Mouse (Mus musculus): ENCODE measurements around the gene Cbfa2t3. TPM values are rescaled to one million over a fixed set of nuclear protein-coding genes. Genes with fewer than 3 reads are reported as not detected.

Cbfa2t3 gene
- total and polyA plus RNA-seq, 3 experiments: 10.5 to 102 TPM; not detected in 1

- Histone ChIP-seq H3K79me2 (ENCODE audit: control insufficient read depth, insufficient read depth, low read length, poor library complexity) (peaks cover 88% of the 10 kb centered on the region), H3K27me3 (ENCODE audit: control insufficient read depth in 1 of 2, insufficient read depth in 2 of 2, low read length in 2 of 2) (no peaks in the 10 kb centered on the region), H3K36me3 (ENCODE audit: control insufficient read depth in 1 of 2, insufficient read depth in 2 of 2, low read length in 2 of 2) (peaks cover 31 to 81% of the 10 kb centered on the region in 2 experiments), H3K4me3 (ENCODE audit: control insufficient read depth in 1 of 2, insufficient read depth in 1 of 2, low read depth in 2 of 2, low read length in 2 of 2) (no peak overlapping the region), H3K4me1 (ENCODE audit: control insufficient read depth in 1 of 2, insufficient read depth in 2 of 2, low read length in 2 of 2) (peaks cover 16 to 76% of the 10 kb centered on the region in 2 experiments), H3K9ac (ENCODE audit: control insufficient read depth, low read depth, low read length, poor library complexity, severe bottlenecking) (no peak overlapping the region), H3K9me3 (replicated peaks; ENCODE audit: insufficient read depth, low read length) (no peaks in the 10 kb centered on the region), H3K27ac (ENCODE audit: control insufficient read depth, low read depth, low read length) (no peak overlapping the region)
- TF ChIP-seq POLR2AphosphoS5 (IDR thresholded peaks at IDR 0.05; ENCODE audit: borderline replicate concordance, low read depth, low read length) (0 out of 2 replicates have a peak, but pooled peaks have one; percentile 19), JUND (IDR thresholded peaks at IDR 0.05; ENCODE audit: low read depth, low read length) (no peak)
- DNase-seq (ENCODE audit: low read depth, low spot score): no peak
Measured at GRCm38 (mm10) chr8:122686879-122687278, 12.0 kb downstream of the Cbfa2t3 start.

GRCm38 (mm10) chr8:122685097-122685861, 13.6 kb downstream of the Cbfa2t3 start:
- TF ChIP-seq TBP (IDR thresholded peaks at IDR 0.05; ENCODE audit: low read depth, low read length): 0 out of 2 replicates have a peak, but pooled peaks have one; percentile 42
- TF ChIP-seq RAD21 (IDR thresholded peaks at IDR 0.05; ENCODE audit: low read depth, low read length): no peak
- no peak for TF ChIP-seq E2F4 (IDR thresholded peaks at IDR 0.05; ENCODE audit: borderline replicate concordance, low read depth, low read length)
- peak; percentile 50; the same call in 1 of the 2 replicates for TF ChIP-seq ETS1 (IDR thresholded peaks at IDR 0.05; ENCODE audit: low read depth, low read length)
- no peak for TF ChIP-seq USF2 (IDR thresholded peaks at IDR 0.05; ENCODE audit: borderline replicate concordance in 1 of 2, insufficient read depth in 1 of 2, low read depth in 1 of 2, low read length in 2 of 2)
- peak; percentile 62 to 86 for TF ChIP-seq EP300 (IDR thresholded peaks at IDR 0.05; ENCODE audit: low read depth in 1 of 2, low read length in 2 of 2)
- peak; percentile 12; the same call in 1 of the 2 replicates for TF ChIP-seq MYB (IDR thresholded peaks at IDR 0.05; ENCODE audit: low read depth, low read length)
- peak; percentile 90 for TF ChIP-seq TAL1 (IDR thresholded peaks at IDR 0.05; ENCODE audit: low read length)
- TF ChIP-seq TCF12 (IDR thresholded peaks at IDR 0.05; ENCODE audit: low read depth, low read length): peak; percentile 82
- TF ChIP-seq MAFK (IDR thresholded peaks at IDR 0.05; ENCODE audit: borderline replicate concordance, low read depth, low read length): no peak
- peak; percentile 73; the same call in 1 of the 2 replicates for TF ChIP-seq GATA1 (IDR thresholded peaks at IDR 0.05; ENCODE audit: low read depth, low read length)
- Histone ChIP-seq H3K36me3 (ENCODE audit: control insufficient read depth in 1 of 2, insufficient read depth in 2 of 2, low read length in 2 of 2) (peaks cover 41 to 70% of the 10 kb centered on the region in 2 experiments), H3K9me3 (replicated peaks; ENCODE audit: insufficient read depth, low read length) (no peaks in the 10 kb centered on the region), H3K4me1 (ENCODE audit: control insufficient read depth in 1 of 2, insufficient read depth in 2 of 2, low read length in 2 of 2) (peaks cover 14 to 62% of the 10 kb centered on the region in 2 experiments), H3K9ac (ENCODE audit: control insufficient read depth, low read depth, low read length, poor library complexity, severe bottlenecking) (no peak overlapping the region), H3K27me3 (ENCODE audit: control insufficient read depth in 1 of 2, insufficient read depth in 2 of 2, low read length in 2 of 2) (no peaks in the 10 kb centered on the region), H3K79me2 (ENCODE audit: control insufficient read depth, insufficient read depth, low read length, poor library complexity) (peaks cover 85% of the 10 kb centered on the region), H3K4me3 (ENCODE audit: control insufficient read depth in 1 of 2, insufficient read depth in 1 of 2, low read depth in 2 of 2, low read length in 2 of 2) (no peak overlapping the region), H3K27ac (ENCODE audit: control insufficient read depth, low read depth, low read length) (peak overlapping the region; percentile 8; the same call in 1 of the 2 replicates)
- peak; percentile 76 for DNase-seq (ENCODE audit: low read depth, low spot score)

Measured in MEL (cell line).